ENCODE assay signal across 12 mouse cellular contexts in the genomic region with DNA sequence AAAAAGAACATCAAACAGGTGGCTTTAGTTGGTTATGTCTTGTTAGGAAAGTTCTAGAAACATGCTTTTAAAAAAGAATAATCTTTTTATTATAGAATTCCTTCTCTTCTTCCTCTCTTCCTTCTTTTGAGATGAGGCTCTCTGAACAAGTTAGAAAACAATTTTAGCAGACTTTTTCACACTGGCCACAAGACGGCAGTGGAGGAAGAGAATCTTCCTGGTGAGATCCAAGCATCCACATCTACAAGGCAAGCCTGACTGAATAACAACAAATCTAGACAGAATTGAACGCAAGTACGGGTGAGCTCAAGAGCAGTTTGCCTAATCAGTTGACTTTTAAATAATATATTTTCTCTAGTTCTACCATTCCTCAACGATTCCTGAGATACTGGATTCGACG.
"Had no signal": no experiment of that assay in that cellular context is flagged by ENCODE, and none has a peak within 500 bp of the region (broad histone marks: within the 10 kb centered on the region; RNA-seq: fewer than 3 reads in every experiment).

No protein-coding gene starts in this region.

- H3K9me3 ChIP-seq: kidney, embryonic 15.5 days; limb, embryonic 12.5 days; liver, embryonic 15.5 days; midbrain, embryonic 13.5 days; neural tube, embryonic 12.5 days had no signal

- ATAC-seq: lung, postnatal 0 days; midbrain, embryonic 13.5 days had no signal

- H3K4me3 ChIP-seq: kidney, embryonic 15.5 days; limb, embryonic 12.5 days; liver, embryonic 15.5 days; midbrain, embryonic 13.5 days; neural tube, embryonic 12.5 days had no signal

- H3K27ac ChIP-seq: kidney, embryonic 15.5 days; limb, embryonic 12.5 days; liver, embryonic 15.5 days; midbrain, embryonic 13.5 days; neural tube, embryonic 12.5 days had no signal

- H3K36me3 ChIP-seq: kidney, embryonic 15.5 days; limb, embryonic 12.5 days; liver, embryonic 15.5 days had no signal

- H3K4me1 ChIP-seq: kidney, embryonic 15.5 days; limb, embryonic 12.5 days; liver, embryonic 15.5 days; midbrain, embryonic 13.5 days; neural tube, embryonic 12.5 days had no signal

- H3K27me3 ChIP-seq: kidney, embryonic 15.5 days; limb, embryonic 12.5 days; liver, embryonic 15.5 days; midbrain, embryonic 13.5 days; neural tube, embryonic 12.5 days had no signal

- DNase-seq: kidney, adult 18-20 months; kidney, postnatal 25 days; lung, adult 2 months; lung, postnatal 36 days; thymus, adult 18-20 months; thymus, postnatal 14 days had no signal

- H3K4me2 ChIP-seq: kidney, embryonic 15.5 days; limb, embryonic 12.5 days; liver, embryonic 15.5 days; midbrain, embryonic 13.5 days; neural tube, embryonic 12.5 days had no signal

- H3K9ac ChIP-seq: kidney, embryonic 15.5 days; limb, embryonic 12.5 days; liver, embryonic 15.5 days; midbrain, embryonic 13.5 days; neural tube, embryonic 12.5 days had no signal
